Mouse (Mus musculus): ENCODE results near the gene Fxyd2.

- no peak for TF ChIP-seq CTCF (IDR thresholded peaks at IDR 0.05; ENCODE audit: low read depth, low read length)
- TF ChIP-seq POLR2A (IDR thresholded peaks at IDR 0.05; ENCODE audit: borderline replicate concordance, low read depth, low read length): no peak
Measured at GRCm38 (mm10) chr9:45401851-45402250, 2.4 kb downstream of the Fxyd2 start.

Measured in bone marrow macrophage, adult 2 months (primary cell).